Mouse (Mus musculus): ENCODE measurements around the gene Rexo5. TPM values are rescaled to one million over a fixed set of nuclear protein-coding genes. Genes with fewer than 3 reads are reported as not detected.

The Rexo5 gene
- polyA plus RNA-seq, 1 experiment from 2014 or later: 24.8 TPM

- no peak for DNase-seq (ENCODE audit: low spot score)
- Histone ChIP-seq H3K9ac (ENCODE audit: low read length) (no peak overlapping the region), H3K36me3 (ENCODE audit: control insufficient read depth, insufficient read depth, low read length) (no peaks in the 10 kb centered on the region; the same call in 1 of the 2 replicates), H3K4me1 (ENCODE audit: control insufficient read depth, insufficient read depth, low read length) (no peaks in the 10 kb centered on the region), H3K27ac (replicated peaks; ENCODE audit: low read depth, low read length) (no peak overlapping the region), H3K4me3 (ENCODE audit: low read depth, low read length) (no peak overlapping the region), H3K27me3 (ENCODE audit: control insufficient read depth, insufficient read depth, low read length) (no peaks in the 10 kb centered on the region), H3K4me2 (ENCODE audit: low read depth, severe bottlenecking) (no peak overlapping the region), H3K9me3 (ENCODE audit: control insufficient read depth, low read length) (no peaks in the 10 kb centered on the region)
- no peak for ATAC-seq (ENCODE audit: insufficient number of reproducible peaks, low FRiP score, low TSS enrichment, low read depth)
- WGBS: 80% methylated on average over 3 of the region's 3 CpGs
These were observed 7.2 kb downstream of the Rexo5 start for GRCm38 (mm10) chr7:119800991-119801390.

GRCm38 (mm10) chr7:119807396-119807795 is 13.6 kb downstream of the Rexo5 start:
- no peak for DNase-seq (ENCODE audit: low spot score)
- H3K27ac ChIP-seq (replicated peaks; ENCODE audit: low read depth, low read length): no peak overlapping the region
- no peaks in the 10 kb centered on the region for H3K27me3 ChIP-seq (ENCODE audit: control insufficient read depth, insufficient read depth, low read length)
- WGBS: 90% methylated on average over 5 of the region's 5 CpGs
- H3K36me3 ChIP-seq (ENCODE audit: control insufficient read depth, insufficient read depth, low read length): no peaks in the 10 kb centered on the region; the same call in 1 of the 2 replicates
- H3K4me3 ChIP-seq (ENCODE audit: low read depth, low read length): no peak overlapping the region
- H3K9me3 ChIP-seq (ENCODE audit: control insufficient read depth, low read length): no peaks in the 10 kb centered on the region
- H3K4me2 ChIP-seq (ENCODE audit: low read depth, severe bottlenecking): no peak overlapping the region
- no peak for ATAC-seq (ENCODE audit: insufficient number of reproducible peaks, low FRiP score, low TSS enrichment, low read depth)
- H3K9ac ChIP-seq (ENCODE audit: low read length): no peak overlapping the region
- H3K4me1 ChIP-seq (ENCODE audit: control insufficient read depth, insufficient read depth, low read length): no peaks in the 10 kb centered on the region

GRCm38 (mm10) chr7:119808723-119809122 is 14.9 kb downstream of the Rexo5 start:
- no peak overlapping the region for H3K27ac ChIP-seq (replicated peaks; ENCODE audit: low read depth, low read length)
- no peaks in the 10 kb centered on the region for H3K27me3 ChIP-seq (ENCODE audit: control insufficient read depth, insufficient read depth, low read length)
- no peaks in the 10 kb centered on the region; the same call in 1 of the 2 replicates for H3K36me3 ChIP-seq (ENCODE audit: control insufficient read depth, insufficient read depth, low read length)
- no peak overlapping the region for H3K9ac ChIP-seq (ENCODE audit: low read length)
- H3K4me1 ChIP-seq (ENCODE audit: control insufficient read depth, insufficient read depth, low read length): no peaks in the 10 kb centered on the region
- DNase-seq (ENCODE audit: low spot score): no peak
- WGBS: 95% methylated on average over 3 of the region's 3 CpGs
- no peak for ATAC-seq (ENCODE audit: insufficient number of reproducible peaks, low FRiP score, low TSS enrichment, low read depth)
- no peaks in the 10 kb centered on the region for H3K9me3 ChIP-seq (ENCODE audit: control insufficient read depth, low read length)
- no peak overlapping the region for H3K4me2 ChIP-seq (ENCODE audit: low read depth, severe bottlenecking)
- no peak overlapping the region for H3K4me3 ChIP-seq (ENCODE audit: low read depth, low read length)

- H3K9me3 ChIP-seq (ENCODE audit: control insufficient read depth, low read length): no peaks in the 10 kb centered on the region
- H3K4me3 ChIP-seq (ENCODE audit: low read depth, low read length): no peak overlapping the region
- no peaks in the 10 kb centered on the region for H3K4me1 ChIP-seq (ENCODE audit: control insufficient read depth, insufficient read depth, low read length)
- DNase-seq (ENCODE audit: low spot score) (no peak), ATAC-seq (ENCODE audit: insufficient number of reproducible peaks, low FRiP score, low TSS enrichment, low read depth) (no peak)
- no peak overlapping the region for H3K9ac ChIP-seq (ENCODE audit: low read length)
- H3K27me3 ChIP-seq (ENCODE audit: control insufficient read depth, insufficient read depth, low read length): no peaks in the 10 kb centered on the region
- H3K36me3 ChIP-seq (ENCODE audit: control insufficient read depth, insufficient read depth, low read length): 0 out of 2 replicates have a peak, but pooled peaks cover 2% of the 10 kb centered on the region
- 92% methylated on average over 1 of the region's 1 CpGs for WGBS
- no peak overlapping the region for H3K27ac ChIP-seq (replicated peaks; ENCODE audit: low read depth, low read length)
- no peak overlapping the region for H3K4me2 ChIP-seq (ENCODE audit: low read depth, severe bottlenecking)
These were observed 41.6 kb downstream of the Rexo5 start for GRCm38 (mm10) chr7:119835371-119835770.

GRCm38 (mm10) chr7:119835996-119836777 is 42.4 kb downstream of the Rexo5 start:
- H3K36me3 ChIP-seq (ENCODE audit: control insufficient read depth, insufficient read depth, low read length): 0 out of 2 replicates have a peak, but pooled peaks cover 2% of the 10 kb centered on the region
- no peak overlapping the region for H3K4me3 ChIP-seq (ENCODE audit: low read depth, low read length)
- ATAC-seq (ENCODE audit: insufficient number of reproducible peaks, low FRiP score, low TSS enrichment, low read depth) (no peak), DNase-seq (ENCODE audit: low spot score) (no peak)
- 98% methylated on average over 4 of the region's 4 CpGs for WGBS
- H3K9ac ChIP-seq (ENCODE audit: low read length): no peak overlapping the region
- no peak overlapping the region for H3K4me2 ChIP-seq (ENCODE audit: low read depth, severe bottlenecking)
- no peaks in the 10 kb centered on the region for H3K9me3 ChIP-seq (ENCODE audit: control insufficient read depth, low read length)
- no peak overlapping the region for H3K27ac ChIP-seq (replicated peaks; ENCODE audit: low read depth, low read length)
- no peaks in the 10 kb centered on the region for H3K27me3 ChIP-seq (ENCODE audit: control insufficient read depth, insufficient read depth, low read length)
- H3K4me1 ChIP-seq (ENCODE audit: control insufficient read depth, insufficient read depth, low read length): no peaks in the 10 kb centered on the region

GRCm38 (mm10) chr7:119841820-119842449 is 48.1 kb downstream of the Rexo5 start:
- Histone ChIP-seq H3K9ac (ENCODE audit: low read length) (no peak overlapping the region), H3K4me3 (ENCODE audit: low read depth, low read length) (no peak overlapping the region), H3K27ac (replicated peaks; ENCODE audit: low read depth, low read length) (no peak overlapping the region), H3K27me3 (ENCODE audit: control insufficient read depth, insufficient read depth, low read length) (no peaks in the 10 kb centered on the region), H3K4me2 (ENCODE audit: low read depth, severe bottlenecking) (no peak overlapping the region), H3K36me3 (ENCODE audit: control insufficient read depth, insufficient read depth, low read length) (peaks cover 2% of the 10 kb centered on the region; the same call in 1 of the 2 replicates), H3K4me1 (ENCODE audit: control insufficient read depth, insufficient read depth, low read length) (no peaks in the 10 kb centered on the region), H3K9me3 (ENCODE audit: control insufficient read depth, low read length) (no peaks in the 10 kb centered on the region)
- ATAC-seq (ENCODE audit: insufficient number of reproducible peaks, low FRiP score, low TSS enrichment, low read depth): no peak
- 95% methylated on average over 4 of the region's 4 CpGs for WGBS
- no peak for DNase-seq (ENCODE audit: low spot score)

GRCm38 (mm10) chr7:119845541-119845940 is 51.7 kb downstream of the Rexo5 start:
- Histone ChIP-seq H3K36me3 (ENCODE audit: control insufficient read depth, insufficient read depth, low read length) (peaks cover 2% of the 10 kb centered on the region; the same call in 1 of the 2 replicates), H3K27me3 (ENCODE audit: control insufficient read depth, insufficient read depth, low read length) (no peaks in the 10 kb centered on the region), H3K4me2 (ENCODE audit: low read depth, severe bottlenecking) (no peak overlapping the region), H3K4me1 (ENCODE audit: control insufficient read depth, insufficient read depth, low read length) (no peaks in the 10 kb centered on the region), H3K9ac (ENCODE audit: low read length) (no peak overlapping the region), H3K27ac (replicated peaks; ENCODE audit: low read depth, low read length) (no peak overlapping the region), H3K4me3 (ENCODE audit: low read depth, low read length) (no peak overlapping the region), H3K9me3 (ENCODE audit: control insufficient read depth, low read length) (no peaks in the 10 kb centered on the region)
- ATAC-seq (ENCODE audit: insufficient number of reproducible peaks, low FRiP score, low TSS enrichment, low read depth) (no peak), DNase-seq (ENCODE audit: low spot score) (no peak)
- WGBS: 87% methylated on average over 2 of the region's 2 CpGs

- peaks cover 2% of the 10 kb centered on the region; the same call in 1 of the 2 replicates for H3K36me3 ChIP-seq (ENCODE audit: control insufficient read depth, insufficient read depth, low read length)
- no peaks in the 10 kb centered on the region for H3K4me1 ChIP-seq (ENCODE audit: control insufficient read depth, insufficient read depth, low read length)
- DNase-seq (ENCODE audit: low spot score) (no peak), ATAC-seq (ENCODE audit: insufficient number of reproducible peaks, low FRiP score, low TSS enrichment, low read depth) (no peak)
- no peaks in the 10 kb centered on the region for H3K9me3 ChIP-seq (ENCODE audit: control insufficient read depth, low read length)
- WGBS: 94% methylated on average over 2 of the region's 2 CpGs
- no peaks in the 10 kb centered on the region for H3K27me3 ChIP-seq (ENCODE audit: control insufficient read depth, insufficient read depth, low read length)
- no peak overlapping the region for H3K27ac ChIP-seq (replicated peaks; ENCODE audit: low read depth, low read length)
- H3K4me3 ChIP-seq (ENCODE audit: low read depth, low read length): no peak overlapping the region
- no peak overlapping the region for H3K9ac ChIP-seq (ENCODE audit: low read length)
- H3K4me2 ChIP-seq (ENCODE audit: low read depth, severe bottlenecking): no peak overlapping the region
These were observed 53.6 kb downstream of the Rexo5 start for GRCm38 (mm10) chr7:119847396-119847795.
